Mouse (Mus musculus) right cerebral cortex, adult 2 months (tissue): ENCODE data around the gene Ott.
"Not testable (repeated sequence)": the region's sequence is repeated elsewhere in the genome, so short reads cannot be mapped to it uniquely, and the experiment has no call there.

Source experiments
- DNase-seq, 2 experiments: peaks; one replicate each; pipeline ENCODE4 v3.0.0; 2021 to 2022; ENCODE audit warnings: low spot score in 2 of 2

The Ott gene

DNA sequence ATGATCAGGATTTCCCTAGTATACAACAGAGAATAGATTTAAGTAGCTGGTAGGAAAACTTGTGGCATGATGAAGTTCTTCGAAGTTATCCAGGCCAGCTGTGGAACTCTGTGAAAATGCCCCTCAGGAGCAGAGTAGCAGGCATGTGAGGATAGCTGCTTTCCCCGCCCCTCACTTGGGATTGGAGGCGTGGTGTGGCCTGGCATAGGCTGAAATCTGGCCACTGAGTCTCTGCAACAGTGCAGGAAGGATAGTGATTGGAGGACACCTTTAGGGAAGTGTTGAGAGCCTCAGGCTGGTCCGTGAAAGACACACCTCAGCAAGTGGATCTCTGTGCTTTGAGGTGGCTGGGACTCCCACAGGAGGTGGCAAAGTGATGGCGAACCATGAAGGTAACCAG lies at the start of gene Ott:
TSS of gene Ott (plus strand) at position 301 of the 400 bp plus-strand sequence.
- not testable (repeated sequence) for DNase-seq
